Mouse (Mus musculus) thymus, postnatal 10 days (tissue): ENCODE measurements at regions not wholly inside any gene's neighbourhood (a gene's known extent, or its start where the extent isn't known, plus 50 kb on each side); places are given as distances from the start of the nearest gene placed in this dataset.

ENCODE experiments used
- DNase-seq, 2 experiments: peaks; one replicate each; pipeline ENCODE4 v3.0.0; 2021; ENCODE audit warnings: low spot score in 2 of 2

DNA sequence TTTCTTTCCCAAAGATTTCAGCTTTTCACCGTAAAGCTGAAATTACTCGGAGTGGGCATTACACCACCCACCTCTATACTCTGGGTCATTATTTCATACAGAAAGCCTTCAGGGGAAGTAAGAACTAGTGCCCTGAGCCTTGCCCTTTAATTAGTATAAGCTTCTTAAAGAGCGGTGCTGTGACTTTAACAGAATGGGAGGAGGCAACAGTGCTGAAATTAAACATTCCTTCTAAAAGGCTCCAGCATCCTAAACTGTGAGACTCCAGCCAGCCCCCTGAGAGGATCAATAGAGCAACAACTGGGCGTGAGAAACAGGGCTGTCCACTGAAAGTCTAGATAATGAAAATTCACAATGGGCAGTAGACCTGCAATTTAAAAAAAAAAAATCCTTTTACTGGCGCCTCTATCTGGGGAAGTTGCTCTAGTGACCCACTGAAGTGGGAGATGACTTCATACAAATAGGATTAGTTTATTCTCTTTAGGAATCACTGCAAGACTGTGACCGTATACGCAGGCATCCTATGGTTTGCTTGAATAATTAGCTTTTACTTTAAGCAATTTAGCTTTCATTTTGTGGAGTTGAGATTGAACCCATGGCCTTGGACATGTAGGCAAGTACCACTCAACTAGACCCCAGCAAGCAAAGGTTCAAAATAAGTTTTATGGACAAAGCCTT, 233.9 kb downstream of the Ube2cbp start:
- no peak for DNase-seq

DNA sequence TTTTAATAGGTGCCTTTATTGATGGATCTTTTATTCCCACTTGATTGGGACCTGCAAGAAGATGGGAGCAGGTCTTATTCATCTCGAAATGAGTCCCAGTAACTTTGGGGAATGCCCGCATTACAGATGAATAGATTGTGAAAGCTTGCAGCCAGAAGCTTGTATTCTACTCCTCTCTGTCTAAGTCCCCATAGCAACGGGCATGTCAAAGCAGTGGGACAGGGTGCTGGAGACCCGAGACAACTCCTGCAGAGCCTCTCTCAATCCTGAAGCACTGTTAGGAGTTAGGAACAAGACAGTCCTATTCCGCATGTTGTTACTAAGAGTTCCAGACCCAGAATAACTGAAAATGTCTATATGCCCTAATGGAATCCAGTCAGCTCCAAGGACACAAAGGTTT, 233.1 kb downstream of the Ube2cbp start:
- DNase-seq: no peak

DNA sequence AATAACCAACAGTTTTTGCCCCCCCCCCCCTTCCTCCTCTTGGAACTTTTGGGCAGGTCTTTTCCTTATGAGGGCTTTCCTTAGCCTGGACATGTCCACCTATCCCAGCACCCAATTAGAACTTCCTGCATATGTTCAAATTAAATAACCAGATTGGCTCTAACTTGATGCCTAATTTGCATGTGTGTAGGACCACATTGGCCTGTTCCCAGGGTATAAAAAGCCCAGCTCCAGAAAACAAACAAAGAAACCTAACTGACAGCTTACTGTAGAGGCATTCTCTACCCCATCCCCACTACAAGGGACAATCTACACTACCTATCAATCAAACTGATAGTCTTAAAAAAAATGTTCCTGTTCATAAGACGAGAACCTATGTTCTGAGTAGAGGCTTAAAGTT, 232.6 kb downstream of the Ube2cbp start:
- DNase-seq: no peak

DNA sequence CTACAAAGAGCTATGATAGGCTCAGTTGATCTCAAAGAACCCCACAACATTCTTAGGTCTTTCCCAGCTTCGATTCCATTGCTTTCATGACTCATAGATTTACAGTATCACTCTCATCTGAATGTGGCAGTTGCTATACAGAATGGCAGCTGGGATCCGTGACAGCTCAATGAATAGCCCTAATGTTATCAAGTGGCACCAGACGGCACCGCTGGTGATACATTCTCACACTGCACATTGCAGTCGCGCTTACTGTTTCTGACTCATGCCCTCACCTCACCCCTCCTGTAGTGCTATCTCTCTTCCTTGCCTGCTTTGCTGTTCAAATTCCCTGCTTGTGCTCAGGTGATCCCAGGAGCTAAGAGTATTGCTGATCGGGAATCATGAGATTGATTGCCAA, 231.0 kb downstream of the Ube2cbp start:
- no peak for DNase-seq

DNA sequence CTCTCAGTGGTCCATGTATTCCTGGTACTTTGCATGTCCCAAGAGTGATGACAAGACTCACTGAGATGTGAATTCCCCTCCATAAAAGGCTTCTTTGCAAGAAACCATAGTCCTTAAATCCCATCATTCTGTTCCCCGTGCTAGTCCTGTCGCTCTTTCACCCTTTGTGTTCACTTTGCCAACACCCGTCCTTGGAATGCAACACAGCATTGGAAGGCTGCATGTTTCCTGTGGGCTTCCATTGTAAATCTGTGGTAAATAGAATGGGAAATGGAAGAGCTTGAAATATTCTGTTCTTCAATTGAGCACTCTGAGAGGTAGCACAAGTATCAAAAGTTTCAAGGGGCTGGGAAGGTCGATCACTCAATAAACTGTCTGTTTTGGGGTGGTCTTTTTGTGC, 226.1 kb downstream of the Ube2cbp start:
- DNase-seq: no peak

DNA sequence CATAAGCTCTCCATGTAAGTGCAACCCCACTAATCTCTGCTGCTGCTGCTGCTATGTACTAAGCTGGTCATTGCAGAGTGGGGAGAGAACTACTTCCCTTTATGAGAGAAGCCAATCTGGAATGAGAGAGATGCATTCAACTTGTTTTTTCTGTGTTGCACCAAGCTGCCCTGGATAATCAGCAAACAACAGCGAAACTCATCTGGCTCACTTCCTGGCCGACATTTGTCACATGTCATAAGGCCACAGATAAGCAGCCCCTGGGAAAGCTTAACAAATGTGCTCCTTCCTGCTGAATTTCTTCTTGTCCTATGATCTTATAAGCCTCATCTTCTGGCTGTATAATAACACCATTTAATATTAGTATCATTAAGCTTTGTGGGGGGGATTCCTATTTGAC, 224.5 kb downstream of the Ube2cbp start:
- no peak for DNase-seq

DNA sequence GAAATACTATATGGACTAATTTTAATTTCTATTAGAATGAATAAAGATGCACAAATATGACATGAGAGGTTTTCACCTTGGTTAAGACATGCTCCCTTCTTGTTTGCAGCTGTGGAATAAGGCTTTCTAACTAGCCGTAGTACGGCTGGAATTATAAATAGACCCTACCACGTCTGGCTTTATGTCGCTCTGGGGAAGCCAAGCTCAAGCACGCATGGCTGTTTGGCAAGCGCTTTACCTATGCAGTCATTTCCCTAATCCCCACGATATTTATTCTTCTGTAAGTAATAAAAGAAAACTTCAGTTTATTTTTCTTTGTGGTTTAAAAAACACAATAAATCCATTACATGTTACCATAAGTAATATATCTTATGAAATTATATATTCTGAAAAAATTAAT, 223.9 kb downstream of the Ube2cbp start:
- no peak for DNase-seq

DNA sequence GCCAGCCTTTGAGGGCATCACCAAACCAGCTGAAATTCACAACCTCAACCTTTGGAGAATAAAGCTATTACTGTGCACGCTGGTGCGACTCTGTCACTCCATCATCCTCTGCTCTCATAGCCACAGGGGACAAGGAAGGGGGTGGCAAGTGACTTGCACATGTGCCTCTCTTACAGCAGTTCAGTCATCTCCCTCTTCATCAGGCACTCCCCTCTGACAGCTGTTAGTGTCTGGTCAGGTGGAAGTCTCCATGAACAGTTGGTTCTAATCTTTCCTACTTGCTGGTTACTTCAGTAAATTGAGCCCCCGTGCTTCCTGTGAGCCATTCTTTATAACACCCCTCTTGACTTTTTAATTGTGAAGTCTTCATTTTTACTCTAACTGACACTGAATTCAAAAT, 214.6 kb downstream of the Ube2cbp start:
- DNase-seq: no peak

DNA sequence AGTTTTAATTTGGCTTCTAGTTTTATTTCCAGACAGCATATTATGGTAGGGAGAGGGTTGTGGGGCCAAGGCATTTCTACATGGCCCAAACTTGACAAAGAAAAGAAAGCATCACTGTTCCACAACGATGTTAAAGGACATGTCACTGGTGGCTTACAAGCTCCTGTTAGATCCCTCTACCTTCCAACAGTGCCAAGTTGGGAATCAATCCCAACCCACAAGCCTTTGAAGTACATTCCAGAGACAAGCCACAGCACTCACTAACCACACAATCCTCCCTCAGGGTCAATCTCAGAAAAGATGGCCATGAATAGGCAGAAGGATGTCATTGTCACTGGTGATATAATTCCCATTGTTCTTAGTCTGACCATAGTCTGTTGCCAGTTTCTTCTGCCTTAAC, 213.4 kb downstream of the Ube2cbp start:
- DNase-seq: no peak
